32 mouse cellular contexts compared by ENCODE assay signal in genomic region chr2:112224356-112224755, GRCm38 (mm10). TPM values are rescaled to one million over a fixed set of nuclear protein-coding genes. Genes with fewer than 3 reads are reported as not detected.
"Had no signal": no experiment of that assay in that cellular context is flagged by ENCODE, and none has a peak within 500 bp of the region (broad histone marks: within the 10 kb centered on the region; RNA-seq: fewer than 3 reads in every experiment).

No protein-coding gene starts in this region.

- H3K4me3 ChIP-seq: intestine, embryonic 15.5 days; kidney, embryonic 15.5 days; limb, embryonic 10.5 days; limb, embryonic 13.5 days; liver, embryonic 12.5 days; liver, embryonic 15.5 days; lung, embryonic 15.5 days; megakaryocyte, embryonic 14.5 days; midbrain, embryonic 10.5 days; midbrain, embryonic 13.5 days; myocyte; neural tube, embryonic 13.5 days; stomach, embryonic 15.5 days had no signal

- H3K4me2 ChIP-seq: intestine, embryonic 15.5 days; kidney, embryonic 15.5 days; limb, embryonic 13.5 days; liver, embryonic 12.5 days; liver, embryonic 15.5 days; lung, embryonic 15.5 days; midbrain, embryonic 13.5 days; neural tube, embryonic 13.5 days; stomach, embryonic 15.5 days had no signal

- H3K27me3 ChIP-seq: intestine, embryonic 15.5 days; kidney, embryonic 15.5 days; limb, embryonic 13.5 days; liver, embryonic 12.5 days; liver, embryonic 15.5 days; lung, embryonic 15.5 days; midbrain, embryonic 13.5 days; neural tube, embryonic 13.5 days; stomach, embryonic 15.5 days had no signal

- DNase-seq: kidney, adult 11 months; kidney, adult 8-10 months; kidney, postnatal 10 days; kidney, postnatal 36 days; layer of hippocampus, adult 9-11 months; layer of hippocampus, postnatal 36 days; liver; lung, adult 18-20 months; lung, postnatal 10 days; lung, postnatal 36 days; spleen, adult 18-20 months; thymus, adult 18-20 months; thymus, postnatal 14 days; thymus, postnatal 4 days had no signal

- H3K9me3 ChIP-seq: intestine, embryonic 15.5 days; kidney, embryonic 15.5 days; limb, embryonic 10.5 days; limb, embryonic 13.5 days; liver, embryonic 12.5 days; liver, embryonic 15.5 days; lung, embryonic 15.5 days; megakaryocyte, embryonic 14.5 days; midbrain, embryonic 10.5 days; midbrain, embryonic 13.5 days; neural tube, embryonic 13.5 days; stomach, embryonic 15.5 days had no signal

- ATAC-seq: intestine, embryonic 15.5 days; liver, embryonic 12.5 days; midbrain, embryonic 13.5 days; midbrain, embryonic 16.5 days had no signal

- H3K36me3 ChIP-seq: intestine, embryonic 15.5 days; kidney, embryonic 15.5 days; limb, embryonic 10.5 days; limb, embryonic 13.5 days; liver, embryonic 12.5 days; liver, embryonic 15.5 days; lung, embryonic 15.5 days; midbrain, embryonic 10.5 days; midbrain, embryonic 13.5 days; neural tube, embryonic 13.5 days; stomach, embryonic 15.5 days had no signal

- H3K9ac ChIP-seq: intestine, embryonic 15.5 days; kidney, embryonic 15.5 days; limb, embryonic 13.5 days; liver, embryonic 12.5 days; liver, embryonic 15.5 days; lung, embryonic 15.5 days; midbrain, embryonic 13.5 days; neural tube, embryonic 13.5 days; stomach, embryonic 15.5 days had no signal

- H3K4me1 ChIP-seq: intestine, embryonic 15.5 days; kidney, embryonic 15.5 days; limb, embryonic 10.5 days; limb, embryonic 13.5 days; liver, embryonic 12.5 days; liver, embryonic 15.5 days; lung, embryonic 15.5 days; midbrain, embryonic 10.5 days; midbrain, embryonic 13.5 days; neural tube, embryonic 13.5 days; stomach, embryonic 15.5 days had no signal

- H3K27ac ChIP-seq: intestine, embryonic 15.5 days; kidney, embryonic 15.5 days; limb, embryonic 10.5 days; limb, embryonic 13.5 days; liver, embryonic 12.5 days; liver, embryonic 15.5 days; lung, embryonic 15.5 days; midbrain, embryonic 10.5 days; midbrain, embryonic 13.5 days; neural tube, embryonic 13.5 days; stomach, embryonic 15.5 days had no signal

RNA-seq across cellular contexts. Expression of gene Nutm1, which starts 34.7 kb away (rescaled TPM):
- total RNA-seq: layer of hippocampus, adult 18-20 months; layer of hippocampus, postnatal 36 days; monocyte, adult 5-6 weeks; neutrophil, adult 5-6 weeks had no signal
- polyA plus RNA-seq: intestine, embryonic 15.5 days; limb, embryonic 13.5 days; liver, embryonic 12.5 days; lung, embryonic 15.5 days; midbrain, embryonic 13.5 days; midbrain, embryonic 16.5 days; myocyte had no signal

RNA-seq across cellular contexts. Expression of gene Gm21985, which starts 41.8 kb away (rescaled TPM):
- total RNA-seq: neutrophil, adult 5-6 weeks had no signal
- polyA plus RNA-seq: intestine, embryonic 15.5 days; kidney, embryonic 15.5 days; limb, embryonic 10.5 days; limb, embryonic 13.5 days; liver, embryonic 12.5 days; liver, embryonic 15.5 days; lung, embryonic 15.5 days; midbrain, embryonic 13.5 days; myocyte; neural tube, embryonic 13.5 days; stomach, embryonic 15.5 days; testis, adult 2 months had no signal
